Mouse (Mus musculus) bone marrow, adult 2 months (tissue): ENCODE data around the gene Cnn2.

Experiments
- CTCF ChIP-seq: fragments of 200-500 bp; IDR thresholded peaks from 2 replicates; pipeline ENCODE4 v1.5.1; 2011; ENCODE audit warnings: low read length, control low read depth; ENCODE audit not compliant: control insufficient read depth, insufficient read depth
- POLR2A ChIP-seq: fragments of 200-500 bp; IDR thresholded peaks from 2 replicates; pipeline ENCODE4 v1.6.1; 2011; ENCODE audit warnings: low read depth, mild to moderate bottlenecking, control low read depth, low read length, borderline replicate concordance; ENCODE audit not compliant: control insufficient read depth

DNA sequence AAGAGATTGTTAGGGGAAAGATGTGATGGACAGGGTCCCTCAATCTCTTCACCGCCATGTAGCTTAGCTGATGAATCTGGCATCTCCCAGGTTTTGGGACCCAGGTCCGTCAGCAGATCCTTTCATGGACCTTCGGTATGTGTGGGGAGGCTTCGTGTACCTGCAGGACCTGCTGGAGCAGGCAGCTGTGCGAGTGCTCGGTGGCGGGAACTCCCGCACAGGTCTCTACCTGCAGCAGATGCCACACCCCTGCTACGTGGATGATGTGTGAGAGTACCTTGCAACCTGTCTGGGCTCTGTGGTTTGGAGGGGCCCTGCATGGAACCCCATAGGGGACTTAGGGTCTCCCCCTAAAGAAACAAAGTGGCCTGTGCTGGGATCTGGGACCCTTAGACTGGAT, 13.6 kb downstream of the Cnn2 start:
- TF ChIP-seq POLR2A (no peak), CTCF (no peak)
